ENCODE assay signal across 9 mouse cellular contexts in genomic region chr12:112449144-112449827, GRCm38 (mm10). TPM values are rescaled to one million over a fixed set of nuclear protein-coding genes. Genes with fewer than 3 reads are reported as not detected.
DNase-seq lines count a peak whose midpoint lies in the region; ATAC-seq lines count a peak whose summit lies in the region.
"Had no signal": no experiment of that assay in that cellular context is flagged by ENCODE, and none has a peak within 500 bp of the region (broad histone marks: within the 10 kb centered on the region; RNA-seq: fewer than 3 reads in every experiment).

No protein-coding gene starts in this region.

- peaks cover 6% of the 10 kb centered on the region for H3K9me3 ChIP-seq in heart, embryonic 11.5 days (replicated peaks; ENCODE audit: control insufficient read depth, low read length)
- H3K9me3 ChIP-seq in hindbrain, embryonic 14.5 days (ENCODE audit: control insufficient read depth, low read length): peaks cover 16% of the 10 kb centered on the region; the same call in 1 of the 2 replicates
- H3K9me3 ChIP-seq: liver, embryonic 15.5 days had no signal

- DNase-seq in heart, adult 8-10 months (ENCODE audit: low spot score): no peak
- peak; percentile 74 for DNase-seq in CD4-positive, CD25-positive, alpha-beta regulatory T cell, adult 2 months (ENCODE audit: low read depth, low spot score)
- no peak for DNase-seq in hindbrain, embryonic 14.5 days (ENCODE audit: low spot score)
- DNase-seq in lung, postnatal 4 days: peak; percentile 46 to 69
- no peak for DNase-seq in adrenal gland, postnatal 36 days
- DNase-seq in MN1 (ENCODE audit: low spot score): no peak
- DNase-seq in right cerebral cortex, postnatal 36 days (ENCODE audit: low spot score in 2 of 2): no peak

- no peaks in the 10 kb centered on the region for H3K27me3 ChIP-seq in heart, embryonic 11.5 days (ENCODE audit: control insufficient read depth, insufficient read depth, low read length)
- no peaks in the 10 kb centered on the region for H3K27me3 ChIP-seq in hindbrain, embryonic 14.5 days (ENCODE audit: control insufficient read depth, insufficient read depth, low read length)
- H3K27me3 ChIP-seq: liver, embryonic 15.5 days had no signal

- peak overlapping the region; percentile 41 for H3K27ac ChIP-seq in heart, embryonic 11.5 days (ENCODE audit: low read depth, low read length)
- peak overlapping the region; percentile 33; the same call in 1 of the 2 replicates for H3K27ac ChIP-seq in hindbrain, embryonic 14.5 days
- H3K27ac ChIP-seq: liver, embryonic 15.5 days had no signal

- H3K9ac ChIP-seq in heart, embryonic 11.5 days (ENCODE audit: low read depth, low read length): no peak overlapping the region
- no peak overlapping the region for H3K9ac ChIP-seq in hindbrain, embryonic 14.5 days
- H3K9ac ChIP-seq: liver, embryonic 15.5 days had no signal

- no peaks in the 10 kb centered on the region for H3K4me1 ChIP-seq in heart, embryonic 11.5 days (ENCODE audit: control insufficient read depth, insufficient read depth, low read length)
- H3K4me1 ChIP-seq in hindbrain, embryonic 14.5 days (replicated peaks; ENCODE audit: control insufficient read depth, insufficient read depth, low read length): peaks cover 8% of the 10 kb centered on the region
- H3K4me1 ChIP-seq: liver, embryonic 15.5 days had no signal

- H3K4me3 ChIP-seq in heart, embryonic 11.5 days (ENCODE audit: low read depth, low read length): no peak overlapping the region
- no peak overlapping the region for H3K4me3 ChIP-seq in hindbrain, embryonic 14.5 days (replicated peaks; ENCODE audit: low read length)
- H3K4me3 ChIP-seq: liver, embryonic 15.5 days had no signal

- no peaks in the 10 kb centered on the region for H3K36me3 ChIP-seq in heart, embryonic 11.5 days (ENCODE audit: control insufficient read depth, insufficient read depth, low read length)
- H3K36me3 ChIP-seq in hindbrain, embryonic 14.5 days (replicated peaks; ENCODE audit: control insufficient read depth, insufficient read depth): no peaks in the 10 kb centered on the region
- H3K36me3 ChIP-seq: liver, embryonic 15.5 days had no signal

- 61% methylated on average over 18 of the region's 18 CpGs for WGBS in heart, embryonic 11.5 days (ENCODE audit: insufficient replicate concordance)
- 53% methylated on average over 18 of the region's 18 CpGs for WGBS in hindbrain, embryonic 14.5 days

- ATAC-seq in heart, embryonic 11.5 days (replicated peaks; ENCODE audit: insufficient number of reproducible peaks, low FRiP score, low TSS enrichment): no peak
- no peak for ATAC-seq in hindbrain, embryonic 14.5 days (ENCODE audit: low FRiP score)

- H3K4me2 ChIP-seq in heart, embryonic 11.5 days: no peak overlapping the region
- H3K4me2 ChIP-seq in hindbrain, embryonic 14.5 days (replicated peaks): no peak overlapping the region
- H3K4me2 ChIP-seq: liver, embryonic 15.5 days had no signal

RNA-seq across cellular contexts. Expression of gene A530016L24Rik, which starts 40.0 kb away (rescaled TPM):
- 8.7 and 8.9 TPM in 2 replicates for polyA plus RNA-seq in heart, embryonic 11.5 days (2014; fragmentation: Nextera tagmentation; extraction: Ambion mirVana)
- 10 to 100 TPM; 31.2 to 50.5 (median 38.0) TPM for total RNA-seq in heart, adult 8-10 months (2022)
- 0.18 and 0.19 TPM in 2 replicates for polyA plus RNA-seq in hindbrain, embryonic 14.5 days (2014; fragmentation: Nextera tagmentation; extraction: Ambion mirVana)
- 10 to 100 TPM; 21.7 to 41.5 TPM for total RNA-seq in adrenal gland, postnatal 36 days (2021)
- polyA plus RNA-seq: liver, embryonic 15.5 days had no signal

Comparison
In these comparisons a context has a peak if more than half of its experiments do, and no peak if none do; other contexts are left out.
1. DNase-seq: peak in CD4-positive, CD25-positive, alpha-beta regulatory T cell, adult 2 months (single experiment) and lung, postnatal 4 days (2 of 2); none in heart, adult 8-10 months (single experiment), hindbrain, embryonic 14.5 days (single experiment), adrenal gland, postnatal 36 days (0 of 2), MN1 (single experiment) and right cerebral cortex, postnatal 36 days (0 of 2).